Mouse (Mus musculus): ENCODE measurements around the gene Plekha4.

Plekha4 gene

DNA sequence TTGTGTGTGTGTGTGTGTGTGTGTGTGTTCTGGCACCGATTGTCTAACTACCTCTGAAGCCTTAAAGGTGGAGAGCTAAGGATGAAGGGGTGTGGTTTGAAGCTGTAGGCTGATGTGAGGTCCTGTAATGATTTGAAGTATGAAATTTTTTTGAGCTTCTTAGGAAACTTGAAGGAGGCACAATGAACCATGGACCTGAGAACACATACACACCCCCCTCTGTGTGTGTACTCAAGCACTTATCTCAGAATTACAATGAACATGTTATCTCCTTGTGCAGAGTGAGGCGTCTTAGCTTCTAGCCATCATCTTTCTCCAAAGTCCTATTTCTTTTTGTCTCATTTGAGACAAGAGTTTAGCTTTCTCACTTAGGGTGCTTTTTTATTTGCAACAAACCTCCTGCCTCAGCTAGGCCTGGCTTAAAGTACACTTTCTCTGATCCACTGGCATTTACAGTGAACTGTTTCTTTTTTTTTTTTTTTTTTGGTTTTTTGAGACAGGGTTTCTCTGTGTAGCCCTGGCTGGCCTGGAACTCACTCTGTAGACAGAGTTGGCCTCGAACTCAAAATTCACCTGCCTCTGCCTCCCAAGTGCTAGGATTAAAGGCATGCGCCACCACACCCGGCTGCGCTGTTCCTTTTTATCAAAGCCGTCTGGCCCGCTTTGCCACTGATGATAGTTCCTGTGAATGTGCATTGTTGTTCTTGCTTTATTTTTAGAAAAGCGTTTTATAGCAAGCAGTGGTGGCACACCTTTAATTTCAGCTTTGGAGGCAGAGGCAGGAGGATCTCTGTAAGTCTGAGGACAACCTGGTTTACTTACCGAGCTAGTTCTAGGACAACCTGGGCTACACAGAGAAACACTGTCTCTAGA is 42.7 kb downstream of the Plekha4 start:
- DNase-seq (ENCODE audit: low spot score in 2 of 2): no peak

DNA sequence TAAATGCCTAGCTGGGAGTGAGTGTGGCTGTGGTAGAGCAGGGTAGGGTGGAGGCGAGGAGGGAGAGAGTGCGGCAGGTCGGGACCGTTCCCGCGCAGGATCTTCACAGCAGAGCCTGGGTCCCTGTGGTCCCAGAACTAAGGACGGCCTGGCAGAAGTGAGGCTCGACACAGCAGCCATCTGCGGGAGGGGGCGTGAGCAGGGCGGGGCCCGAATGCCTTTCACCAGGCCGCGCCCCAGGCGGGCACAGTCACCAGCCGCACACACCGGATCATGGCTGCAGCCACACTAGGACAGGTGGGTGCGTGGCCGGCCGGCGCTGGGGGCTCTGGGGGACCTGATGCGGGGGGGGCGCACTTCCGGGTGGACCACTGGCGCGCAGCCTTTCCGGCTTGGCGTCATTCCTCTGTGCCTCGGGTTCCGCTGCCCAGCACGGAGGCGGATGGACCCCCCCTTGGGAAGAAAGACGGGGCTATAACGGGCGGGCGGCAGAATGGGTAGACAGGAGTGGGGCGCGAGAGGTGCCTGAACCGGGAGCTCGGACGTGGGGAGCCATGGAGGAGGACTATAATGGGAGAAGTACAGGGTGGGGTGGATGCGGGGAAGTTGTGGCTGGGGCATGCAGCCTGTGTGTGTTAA is 44.1 kb downstream of the Plekha4 start, which contains the start of gene Bcat2:
TSS of gene Bcat2 (plus strand) at position 51 of the 639 bp plus-strand sequence.
- peak; percentile 63 to 88 for DNase-seq (ENCODE audit: low spot score in 2 of 2)

DNA sequence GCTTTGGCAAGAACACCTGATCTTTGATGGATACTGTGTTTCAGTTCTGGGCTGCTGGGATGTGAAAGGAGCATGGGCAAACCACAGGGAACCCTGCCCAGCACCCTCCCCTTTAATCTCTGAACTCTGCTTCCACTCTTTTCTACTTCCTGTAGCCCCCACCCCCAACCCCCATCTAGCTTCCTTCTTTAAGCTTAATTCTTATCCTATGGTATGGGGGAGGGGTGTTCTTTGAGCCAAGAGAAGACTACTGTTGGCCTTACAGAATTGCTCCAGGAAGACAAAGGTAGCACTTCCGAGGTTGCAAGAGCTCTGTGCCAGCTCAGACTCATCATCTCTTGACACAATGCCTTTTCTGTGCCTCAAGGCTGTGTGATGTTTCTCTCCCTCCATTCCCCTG is 45.8 kb downstream of the Plekha4 start:
- DNase-seq (ENCODE audit: low spot score in 2 of 2): no peak

DNA sequence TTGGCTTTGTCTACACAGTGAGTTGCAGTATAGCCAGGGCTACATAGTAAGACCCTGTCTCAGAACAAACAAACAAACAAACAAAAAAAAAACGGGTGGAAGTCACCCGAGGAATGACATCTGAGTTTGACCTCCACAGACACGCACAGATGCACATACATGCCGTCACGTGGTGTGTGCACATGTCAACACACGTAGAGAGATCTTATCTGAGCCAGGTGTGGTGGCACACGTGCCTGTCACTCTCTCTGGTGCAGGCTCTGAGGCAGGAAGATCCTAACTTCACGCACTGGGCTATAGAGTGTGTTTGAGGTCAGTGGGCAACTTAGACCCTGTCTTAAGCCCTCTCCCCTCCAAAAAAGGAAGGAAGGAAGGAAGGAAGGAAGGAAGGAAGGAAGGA is 47.8 kb downstream of the Plekha4 start:
- no peak for DNase-seq (ENCODE audit: low spot score in 2 of 2)

DNA sequence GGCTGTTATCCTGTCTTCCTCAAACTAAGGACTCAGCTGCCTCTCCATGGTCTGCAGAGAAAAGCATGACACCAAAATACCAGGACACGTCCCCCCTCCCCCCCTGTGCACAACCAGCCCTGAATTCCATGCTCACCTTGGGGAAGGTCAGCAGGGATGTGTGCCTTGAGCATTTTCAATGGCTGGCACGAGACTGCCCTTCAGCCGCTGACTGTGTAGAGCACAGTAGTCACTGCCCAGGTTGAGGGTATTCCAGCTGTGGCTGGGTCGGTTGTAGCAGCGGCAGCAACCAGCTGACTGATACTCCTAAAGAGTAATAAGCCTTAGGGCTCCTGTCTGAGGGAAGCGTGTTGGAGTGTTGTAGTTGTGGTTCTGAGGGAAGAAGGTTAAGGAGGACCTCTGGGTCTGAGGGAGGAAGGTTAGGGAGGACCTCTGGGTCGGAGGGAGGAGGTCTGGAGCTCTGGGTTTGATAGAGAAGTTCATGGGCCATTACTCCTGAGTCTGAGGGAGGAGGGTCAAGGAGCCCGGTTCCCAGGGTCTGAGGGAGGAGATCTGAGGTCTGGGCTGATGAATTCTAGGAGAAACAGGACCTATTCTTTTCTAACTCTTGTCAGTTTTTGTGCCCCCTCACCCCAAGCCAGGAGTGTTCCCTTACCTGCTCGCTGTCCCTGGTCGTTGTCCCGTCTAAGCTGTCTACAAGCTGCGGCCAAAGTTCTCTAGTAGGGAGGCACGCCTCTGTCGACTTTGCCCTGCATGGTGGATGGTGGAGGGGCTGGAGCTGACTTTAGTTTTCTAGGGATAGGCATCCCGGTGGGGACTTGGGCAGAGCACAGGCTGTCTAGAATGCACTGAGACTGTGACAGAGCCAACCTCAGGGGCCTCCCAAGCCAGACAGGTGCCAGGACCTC is 48.6 kb downstream of the Plekha4 start:
- no peak for DNase-seq (ENCODE audit: low spot score in 2 of 2)

DNA sequence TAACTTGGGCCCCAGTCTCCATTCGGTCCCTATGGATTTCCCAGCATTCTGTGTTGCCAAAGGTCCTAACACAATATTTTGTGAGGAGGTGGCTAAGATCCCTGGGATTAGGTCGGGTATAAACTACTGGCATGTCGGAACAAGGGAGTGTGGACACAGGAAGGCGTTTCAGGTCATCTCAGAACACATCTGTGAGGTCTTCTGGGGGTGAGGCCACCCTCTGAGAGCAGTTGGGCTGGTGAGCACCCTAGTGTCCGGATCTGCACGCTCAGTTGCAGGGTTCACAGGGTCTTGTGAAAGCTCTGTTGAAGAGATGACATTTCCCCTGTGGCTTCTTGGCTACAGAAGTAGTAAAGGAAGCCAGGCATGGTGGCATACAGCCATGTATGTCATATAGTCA is 59.8 kb downstream of the Plekha4 start:
- no peak for DNase-seq (ENCODE audit: low spot score in 2 of 2)

DNA sequence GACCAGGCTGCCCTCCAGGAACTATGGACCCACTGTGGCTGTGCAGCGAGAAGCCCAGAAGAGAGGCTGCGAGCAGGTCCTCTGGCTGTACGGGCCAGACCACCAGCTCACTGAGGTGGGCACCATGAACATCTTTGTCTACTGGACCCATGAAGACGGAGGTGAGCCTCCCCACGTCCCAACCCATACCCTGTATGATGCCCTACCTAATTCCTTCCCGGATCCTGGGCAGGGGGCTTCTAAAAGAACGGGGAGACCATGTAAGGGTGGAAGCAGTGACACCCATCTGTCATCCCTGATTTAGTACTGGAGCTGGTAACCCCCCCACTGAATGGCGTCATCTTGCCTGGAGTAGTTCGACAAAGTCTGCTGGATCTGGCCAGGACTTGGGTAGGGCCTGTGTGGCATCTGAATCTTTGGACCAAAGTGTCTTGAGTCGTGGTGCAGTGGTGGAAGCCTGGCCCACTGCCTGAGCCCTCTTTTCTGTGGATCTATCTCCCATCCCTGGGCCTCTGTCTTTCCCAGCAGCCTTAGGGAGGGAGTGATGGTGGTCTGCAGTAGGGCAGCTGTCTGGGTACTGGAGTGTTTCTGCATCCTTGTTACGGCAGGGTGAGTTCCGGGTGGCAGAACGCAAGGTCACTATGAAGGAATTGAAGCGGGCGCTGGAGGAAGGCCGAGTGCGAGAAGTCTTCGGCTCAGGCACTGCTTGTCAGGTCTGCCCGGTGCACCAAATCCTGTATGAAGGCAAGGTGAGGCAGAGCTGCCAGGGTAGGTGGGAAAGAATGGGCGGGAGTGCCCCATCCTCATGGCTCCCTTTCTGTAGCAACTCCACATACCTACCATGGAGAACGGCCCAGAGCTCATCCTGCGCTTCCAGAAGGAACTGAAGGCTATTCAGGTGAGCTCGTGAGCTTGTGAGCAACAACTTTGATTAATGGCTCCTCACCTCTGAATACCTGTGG is 61.8 kb downstream of the Plekha4 start:
- DNase-seq (ENCODE audit: low spot score in 2 of 2): no peak

DNA sequence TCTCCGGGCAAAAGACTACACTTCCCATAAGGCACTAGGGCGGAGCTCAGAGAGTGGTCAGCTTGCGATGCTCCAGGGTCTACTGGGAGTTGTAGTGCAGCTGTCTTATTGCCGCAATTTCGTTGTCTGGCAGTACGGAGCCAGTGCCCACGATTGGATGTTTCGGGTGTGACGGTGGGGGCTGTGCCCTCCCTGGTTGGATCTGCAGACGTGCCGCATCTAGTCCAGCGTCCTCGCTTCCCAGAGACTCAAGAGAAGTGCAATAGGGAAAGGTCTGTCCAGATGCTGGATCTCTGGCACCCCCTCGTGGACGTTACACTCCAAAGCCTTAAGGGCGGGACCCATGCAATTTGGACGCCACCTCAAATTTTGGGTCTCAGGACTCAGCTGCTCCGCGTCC is 63.0 kb downstream of the Plekha4 start:
- DNase-seq (ENCODE audit: low spot score in 2 of 2): peak; percentile 82 to 92

DNA sequence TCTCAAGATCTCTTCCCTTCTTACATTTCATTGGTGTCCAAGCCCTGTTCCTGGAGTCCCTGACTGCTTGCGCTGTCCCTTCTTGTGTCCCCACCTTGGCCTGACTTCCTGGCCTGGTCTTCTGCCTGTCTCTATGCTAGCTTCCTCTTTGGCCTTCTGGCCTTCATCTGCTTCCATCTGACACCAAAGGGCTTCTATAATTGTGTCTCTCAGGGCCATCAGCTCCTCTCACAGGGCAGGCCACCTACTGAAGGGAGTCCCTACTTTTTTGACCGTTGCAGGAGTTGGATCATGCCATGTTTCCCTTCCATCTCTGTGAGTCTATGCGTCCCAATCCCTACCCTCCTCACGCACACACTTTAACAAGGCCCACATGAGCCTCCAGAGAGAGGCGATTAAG is 63.8 kb downstream of the Plekha4 start:
- DNase-seq (ENCODE audit: low spot score in 2 of 2): no peak

DNA sequence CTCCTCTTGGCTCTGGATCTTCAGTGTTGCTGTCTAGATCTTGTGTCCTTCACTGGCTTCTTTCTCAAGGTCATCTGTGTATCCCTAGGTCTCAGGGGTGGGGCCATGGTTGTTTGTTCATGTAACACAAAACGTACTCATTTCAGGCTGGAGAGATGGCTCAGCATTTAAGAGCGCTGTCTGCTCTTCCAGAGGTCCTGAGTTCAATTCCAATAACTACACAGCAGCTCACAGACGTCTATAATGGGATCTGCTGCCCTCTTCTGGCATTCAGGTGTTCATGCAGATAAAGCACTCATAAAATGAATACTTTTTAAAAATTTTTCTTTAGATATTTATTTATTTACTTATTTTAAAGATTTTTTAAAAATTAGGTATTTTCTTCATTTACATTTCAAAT is 64.7 kb downstream of the Plekha4 start:
- DNase-seq (ENCODE audit: low spot score in 2 of 2): no peak

DNA sequence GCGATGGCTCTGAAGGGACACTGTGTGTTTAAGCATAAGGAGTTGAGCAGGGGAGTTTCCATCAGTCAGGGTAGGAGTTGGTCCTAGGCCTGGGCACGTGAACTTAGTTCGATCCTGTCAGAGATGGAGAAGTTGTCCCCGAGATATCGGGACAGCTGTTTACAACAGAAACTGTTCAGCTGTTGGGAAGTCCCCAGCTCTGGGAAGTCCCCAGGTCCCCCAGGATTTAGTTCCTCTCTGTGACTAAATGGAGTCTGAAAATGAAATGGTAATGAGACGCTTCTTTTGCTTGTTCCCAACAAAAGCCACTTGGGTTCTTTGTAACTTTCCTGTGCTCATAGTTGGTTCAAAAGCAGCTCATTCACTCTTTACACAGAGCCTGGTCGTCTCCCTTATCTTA is 65.8 kb downstream of the Plekha4 start:
- DNase-seq (ENCODE audit: low spot score in 2 of 2): no peak

DNA sequence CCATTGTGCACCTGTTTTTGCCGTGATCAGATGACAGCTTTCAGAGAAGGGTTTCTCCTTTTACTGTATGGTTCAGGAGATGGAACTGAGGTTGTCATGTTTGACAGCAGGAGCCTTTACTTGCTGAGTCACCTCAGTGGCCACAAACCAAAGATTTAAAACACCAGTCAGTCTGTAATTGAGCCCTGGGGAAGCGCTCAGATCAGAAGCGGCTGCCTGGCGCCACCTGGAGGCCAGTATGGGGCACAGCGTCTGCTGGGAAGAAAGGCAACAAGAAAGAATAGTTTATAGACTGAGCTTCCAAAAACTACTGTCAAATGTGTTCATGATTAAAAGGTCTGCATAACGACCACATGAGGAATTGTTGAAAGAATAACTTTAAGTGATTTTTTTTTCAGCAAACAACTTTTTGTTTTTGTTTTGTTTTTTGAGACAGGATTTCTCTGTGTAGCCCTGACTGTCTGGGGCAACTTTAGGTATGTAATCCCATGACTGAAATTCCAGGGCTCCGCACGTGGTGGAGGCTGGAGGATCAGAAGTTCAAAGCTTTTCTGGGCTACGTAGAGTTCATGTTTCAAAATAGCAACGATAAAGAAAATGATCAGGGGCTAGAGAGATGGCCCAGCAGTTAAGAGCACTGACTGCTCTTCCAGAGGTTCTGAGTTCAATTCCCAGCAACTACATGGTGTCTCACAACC is 67.1 kb downstream of the Plekha4 start:
- DNase-seq (ENCODE audit: low spot score in 2 of 2): peak; percentile 67 to 84

DNA sequence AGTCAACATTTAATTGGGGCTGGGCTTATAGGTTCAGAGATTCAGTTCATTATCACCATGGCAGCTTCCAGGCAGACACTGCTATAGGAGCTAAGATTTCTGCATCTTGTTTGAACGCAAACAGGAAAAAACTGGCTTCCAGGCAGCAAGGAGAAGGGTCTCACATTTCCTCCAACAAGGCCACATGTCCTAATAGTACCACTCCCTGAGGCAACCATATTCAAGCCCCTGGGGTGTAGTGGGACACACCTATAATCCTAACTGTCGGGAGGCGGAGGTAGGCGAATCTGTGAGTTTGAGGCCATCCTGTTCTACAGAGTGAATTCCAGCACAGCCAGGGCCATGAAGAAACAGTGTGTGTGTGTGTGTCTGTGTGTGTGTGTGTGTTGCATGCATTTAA is 69.0 kb downstream of the Plekha4 start:
- no peak for DNase-seq (ENCODE audit: low spot score in 2 of 2)

DNA sequence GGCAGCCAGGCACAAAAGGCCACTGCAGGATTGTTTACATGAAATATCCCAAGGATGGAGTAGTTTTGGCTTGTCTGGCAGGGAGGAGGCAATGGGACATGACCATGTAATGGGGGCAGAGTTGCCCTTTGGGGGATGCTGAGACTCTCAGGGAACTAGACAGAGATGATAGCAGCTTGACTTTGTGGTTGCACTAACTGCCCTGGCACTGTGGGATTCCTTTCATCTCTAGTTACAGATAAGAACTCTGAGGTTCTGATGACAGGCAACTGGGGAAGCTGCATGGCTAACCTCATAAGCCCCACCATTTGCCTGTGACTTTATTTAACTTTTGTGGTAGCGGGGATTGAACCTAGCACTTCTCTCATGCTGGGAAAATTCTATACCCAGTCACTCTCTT is 70.0 kb downstream of the Plekha4 start:
- no peak for DNase-seq (ENCODE audit: low spot score in 2 of 2)

DNA sequence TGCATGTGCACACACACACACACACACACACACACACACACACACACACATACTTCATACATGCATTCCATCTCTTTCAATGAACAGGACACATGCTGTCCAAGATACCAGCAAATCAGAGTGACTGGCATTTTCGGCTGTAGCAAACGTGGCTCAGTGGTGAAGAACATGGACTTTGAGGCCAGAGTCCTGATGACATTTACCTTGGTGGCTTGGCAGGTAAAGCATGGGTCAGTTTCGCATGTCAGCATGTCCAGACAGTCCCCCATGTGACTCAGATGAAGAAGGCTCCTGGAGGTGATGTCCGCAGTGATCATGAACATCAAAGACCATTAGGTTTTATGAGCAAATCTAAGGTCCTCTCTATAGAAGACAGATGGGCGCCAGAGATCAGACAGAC is 70.9 kb downstream of the Plekha4 start:
- no peak for DNase-seq (ENCODE audit: low spot score in 2 of 2)

DNA sequence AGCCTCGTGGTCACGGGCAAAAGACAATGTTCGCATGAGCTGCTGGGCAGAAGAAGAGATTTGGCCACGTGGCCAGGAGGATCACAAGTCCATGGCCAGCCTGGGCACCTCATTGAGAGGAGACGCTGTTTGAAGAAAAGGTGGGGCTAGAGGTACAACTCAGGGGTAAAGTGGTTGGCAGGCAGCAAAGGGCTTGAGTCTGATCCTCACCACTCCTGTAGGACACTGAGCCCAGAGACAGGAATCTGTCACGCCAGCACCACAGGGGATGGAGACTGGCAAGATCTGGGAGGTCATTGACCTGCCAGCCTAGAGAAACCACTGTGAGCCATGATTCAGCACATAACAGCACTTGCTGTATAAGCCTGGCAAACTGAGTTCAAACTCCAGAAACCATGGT is 71.4 kb downstream of the Plekha4 start:
- DNase-seq (ENCODE audit: low spot score in 2 of 2): no peak

DNA sequence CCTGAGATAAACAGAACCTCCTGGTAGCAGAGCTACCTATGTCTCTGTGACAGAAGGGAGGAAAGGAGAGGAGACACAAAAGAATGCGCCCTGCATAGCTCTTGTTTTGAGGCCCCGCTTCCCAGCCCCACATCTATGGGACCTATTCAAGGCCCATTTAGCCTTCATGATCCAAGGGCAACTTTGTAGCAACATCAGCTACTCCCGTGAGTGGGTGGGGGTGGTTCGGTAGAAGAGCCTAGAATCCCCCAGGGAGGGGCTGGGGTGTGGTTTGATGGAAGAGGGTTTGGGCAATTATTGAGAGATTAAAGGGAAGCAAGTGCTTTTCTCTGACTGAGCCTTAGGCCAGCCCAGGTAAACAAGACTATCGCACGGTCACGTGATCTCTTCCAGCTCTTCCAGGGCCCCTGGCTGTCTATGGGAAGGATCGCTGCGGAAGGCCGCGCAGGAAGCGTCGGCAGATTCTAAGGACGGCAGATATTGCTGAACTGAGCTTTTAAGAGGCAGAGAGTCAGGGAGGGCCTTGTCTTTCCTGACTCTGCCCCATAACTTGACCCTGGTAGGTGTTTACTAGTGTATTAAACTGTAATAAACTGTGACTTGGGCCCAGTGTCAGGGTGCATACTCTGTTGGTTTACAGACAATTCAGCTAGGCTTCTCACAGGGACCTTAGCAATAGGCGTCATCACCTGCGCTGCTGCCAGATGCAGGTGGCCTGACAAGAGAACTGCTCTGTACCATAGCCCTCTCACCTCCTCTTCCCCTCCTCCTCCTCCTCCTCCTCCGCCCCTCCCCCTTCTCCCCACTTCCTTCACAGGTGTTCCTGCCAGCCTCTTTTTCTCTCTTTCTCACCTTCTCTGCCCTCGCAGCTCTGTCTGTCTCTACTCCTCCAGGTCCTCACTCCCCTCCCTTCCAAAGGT is 73.1 kb downstream of the Plekha4 start:
- DNase-seq (ENCODE audit: low spot score in 2 of 2): no peak
